Mouse (Mus musculus) small intestine, adult 2 months (tissue): ENCODE results near the gene Fads3. TPM values are rescaled to one million over a fixed set of nuclear protein-coding genes. Genes with fewer than 3 reads are reported as not detected.
A peak's percentile ranks its signal among the peaks of the same experiment; 100 is the strongest.

Source experiments
- H3K27ac ChIP-seq: fragments of 200-500 bp; 2 replicates; pipeline ENCODE4 v1.5.1; 2012; ENCODE audit warnings: low read depth, low read length, control low read depth, inconsistent platforms; ENCODE audit not compliant: insufficient read depth
- H3K27me3 ChIP-seq: fragments of 200-500 bp; 2 replicates; pipeline ENCODE4 v1.6.1; 2012; ENCODE audit warnings: mild to moderate bottlenecking, moderate library complexity, low read length, inconsistent platforms; ENCODE audit not compliant: control insufficient read depth, insufficient read depth
- H3K36me3 ChIP-seq: fragments of 200-500 bp; 2 replicates; pipeline ENCODE4 v1.6.1; 2012; ENCODE audit warnings: mild to moderate bottlenecking, low read length, control low read depth, inconsistent platforms; ENCODE audit not compliant: control insufficient read depth, insufficient read depth
- H3K4me1 ChIP-seq: fragments of 200-500 bp; 2 replicates; pipeline ENCODE4 v1.6.1; 2012; ENCODE audit warnings: low read length, inconsistent platforms, mixed read lengths; ENCODE audit not compliant: control insufficient read depth, insufficient read depth, insufficient read length
- H3K4me3 ChIP-seq: fragments of 200-500 bp; 2 replicates; pipeline ENCODE4 v1.5.1; 2012; ENCODE audit warnings: low read depth, mild to moderate bottlenecking, control low read depth, inconsistent platforms, low read length, moderate library complexity
- CTCF ChIP-seq: fragments of 200-500 bp; IDR thresholded peaks from 2 replicates; pipeline ENCODE4 v1.5.1; 2012; ENCODE audit warnings: low read depth, mild to moderate bottlenecking, control low read depth, inconsistent platforms, low read length, moderate library complexity, mixed read lengths; ENCODE audit not compliant: insufficient replicate concordance, insufficient read length; ENCODE audit errors: extremely low read depth
- POLR2A ChIP-seq: fragments of 200-500 bp; IDR thresholded peaks from 2 replicates; pipeline ENCODE4 v1.6.1; 2012; ENCODE audit warnings: low read depth, mild to moderate bottlenecking, control low read depth, inconsistent platforms, low read length, moderate library complexity
- WGBS: fragments of 180-500 bp; shearing (Covaris S2); methylation state at CpG from one replicate; pipeline ENCODE4 v1.1.7; 2018; 5-methylcytosine and 5-hydroxymethylcytosine counted together
- polyA plus RNA-seq: library from polyadenylated mRNA; depleted of rRNA; stranded (reverse); fragments of >200 nt; gene quantifications from 2 replicates; pipeline ENCODE4 v1.2.3, GENCODE M21; 2012; rRNA removed

The Fads3 gene
- polyA plus RNA-seq, result 7.6 and 18.9 TPM in 2 replicates

DNA sequence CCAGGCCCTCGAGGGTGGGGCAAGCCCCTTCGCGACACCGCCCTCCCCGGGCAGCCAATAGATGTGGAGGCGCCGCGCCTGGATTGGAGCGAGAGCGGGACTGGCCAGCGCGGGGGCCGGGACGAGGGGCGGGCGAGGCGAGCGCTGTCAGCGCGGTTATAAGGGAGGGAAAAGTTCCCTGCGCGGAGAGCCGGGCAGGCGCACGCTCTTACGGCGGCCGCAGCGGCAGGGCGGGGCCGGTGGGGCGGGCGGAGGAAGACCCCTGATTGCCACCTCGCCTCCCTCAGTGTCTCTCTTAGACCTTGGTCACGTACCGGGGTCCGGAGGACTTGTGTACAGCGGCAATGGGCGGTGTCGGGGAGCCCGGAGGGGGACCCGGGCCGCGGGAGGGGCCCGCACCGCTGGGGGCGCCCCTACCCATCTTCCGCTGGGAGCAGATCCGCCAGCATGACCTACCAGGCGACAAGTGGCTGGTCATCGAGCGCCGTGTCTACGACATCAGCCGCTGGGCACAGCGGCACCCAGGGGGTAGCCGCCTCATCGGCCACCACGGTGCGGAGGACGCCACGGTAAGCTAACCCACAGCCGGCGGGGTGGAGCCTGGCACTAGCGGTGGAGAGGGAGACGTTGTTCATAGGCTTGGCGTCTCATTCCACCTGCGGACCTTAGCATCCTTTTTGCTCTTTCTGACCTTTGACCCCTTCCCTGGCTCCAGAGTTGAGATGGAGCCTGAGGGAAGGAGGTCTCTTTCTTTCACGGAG lies at the start of gene Fads3:
Fads3 (plus strand) TSS at position 182 of the 761 bp plus-strand sequence.
- TF ChIP-seq CTCF, result no peak
- peak; percentile 23; the same call in 1 of the 2 replicates for TF ChIP-seq POLR2A
- Histone ChIP-seq H3K27me3 (peaks cover 3% of the 10 kb centered on the region; the same call in 1 of the 2 replicates), H3K36me3 (no peaks in the 10 kb centered on the region), H3K4me3 (peak within 1 kb of the TSS; percentile 61), H3K4me1 (peaks cover 21% of the 10 kb centered on the region), H3K27ac (no peak within 1 kb of the TSS)
- WGBS, result 1% methylated on average over 64 of the region's 69 CpGs

DNA sequence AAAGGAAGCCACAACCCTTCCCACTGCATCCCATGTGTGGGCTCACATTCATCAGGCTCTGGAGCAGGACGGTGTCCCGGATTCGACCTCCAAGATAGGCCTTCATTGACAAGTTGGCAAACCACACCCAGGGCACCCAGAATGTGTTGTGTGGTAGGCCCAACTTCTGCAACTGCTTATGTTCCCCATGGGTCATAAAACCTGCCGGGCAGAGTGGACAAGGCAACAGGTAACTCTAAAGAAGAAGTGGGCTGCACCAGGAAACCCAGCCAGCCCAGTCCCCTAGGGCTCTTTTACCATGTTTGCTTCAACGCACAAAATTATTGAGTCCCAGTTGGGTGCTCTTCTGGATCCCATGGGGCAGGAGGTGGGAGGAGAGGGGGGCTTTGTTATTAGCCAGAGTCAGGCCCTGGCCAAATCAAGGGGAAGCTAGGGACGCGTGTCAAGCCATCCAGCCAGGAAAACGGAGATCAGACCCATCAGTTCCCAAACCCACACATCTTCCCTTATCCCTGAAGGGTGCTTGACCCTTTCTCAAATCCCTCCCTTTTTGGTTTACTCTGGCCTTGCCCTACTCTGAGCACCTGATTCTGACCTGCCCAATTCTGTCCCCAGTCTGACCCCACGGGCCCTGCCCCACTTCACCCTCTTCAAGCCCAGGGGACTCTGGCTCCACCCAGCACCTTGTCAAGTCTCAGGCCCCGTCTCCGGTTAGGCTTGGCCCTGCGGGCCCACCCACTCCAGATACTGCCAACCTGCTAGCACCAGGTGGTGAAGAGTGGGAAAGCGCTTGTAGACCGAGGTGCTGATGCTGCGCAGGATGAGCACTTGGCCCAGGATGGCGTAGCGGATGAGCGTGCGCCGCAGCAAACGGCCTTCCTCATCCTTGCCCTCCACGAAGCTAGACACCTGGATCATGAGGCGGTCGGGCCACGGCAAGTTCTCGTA lies 49.1 kb upstream of the Fads3 start:
- Histone ChIP-seq H3K27ac (no peak overlapping the region), H3K4me3 (peak overlapping the region; percentile 9; the same call in 1 of the 2 replicates), H3K36me3 (no peaks in the 10 kb centered on the region), H3K4me1 (peaks cover 12% of the 10 kb centered on the region), H3K27me3 (no peaks in the 10 kb centered on the region)
- TF ChIP-seq CTCF, result no peak
- no peak for TF ChIP-seq POLR2A
- 70% methylated on average over 26 of the region's 26 CpGs for WGBS

DNA sequence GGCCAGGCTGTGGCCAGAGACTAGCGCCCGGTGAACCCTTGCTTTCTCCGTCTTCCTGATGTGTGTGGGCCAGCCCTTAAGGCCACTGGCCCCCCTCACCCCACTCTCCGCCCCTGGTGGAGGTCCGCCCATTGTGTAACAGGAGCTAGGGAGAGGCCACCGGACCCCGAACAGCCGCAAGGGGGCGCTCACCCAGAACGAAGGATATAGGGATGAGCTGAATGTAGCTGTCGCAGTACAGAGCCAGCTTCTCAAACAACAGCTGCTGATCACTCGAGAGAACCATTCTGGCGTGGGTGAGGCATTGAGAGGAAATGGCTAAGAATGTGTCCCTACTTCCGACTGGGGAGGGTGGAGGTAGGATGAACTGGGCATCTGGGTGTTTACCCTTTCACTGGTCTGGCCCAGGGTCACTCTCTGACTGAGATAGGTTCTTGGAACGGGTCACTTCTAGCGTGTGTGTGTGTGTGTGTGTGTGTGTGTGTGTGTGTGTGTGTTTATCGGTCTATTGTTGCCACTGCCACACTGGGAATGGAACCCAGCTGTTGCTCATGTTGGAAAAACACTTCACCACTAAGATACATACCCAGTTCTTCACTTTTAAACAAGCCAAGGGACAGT lies 48.2 kb upstream of the Fads3 start:
- WGBS, result 11% methylated on average over 17 of the region's 17 CpGs
- H3K4me1 ChIP-seq, result peaks cover 12% of the 10 kb centered on the region
- no peaks in the 10 kb centered on the region for H3K36me3 ChIP-seq
- peak overlapping the region; percentile 9 for H3K4me3 ChIP-seq
- no peak overlapping the region for H3K27ac ChIP-seq
- TF ChIP-seq CTCF (peak; percentile 77), POLR2A (no peak)
- H3K27me3 ChIP-seq, result no peaks in the 10 kb centered on the region

DNA sequence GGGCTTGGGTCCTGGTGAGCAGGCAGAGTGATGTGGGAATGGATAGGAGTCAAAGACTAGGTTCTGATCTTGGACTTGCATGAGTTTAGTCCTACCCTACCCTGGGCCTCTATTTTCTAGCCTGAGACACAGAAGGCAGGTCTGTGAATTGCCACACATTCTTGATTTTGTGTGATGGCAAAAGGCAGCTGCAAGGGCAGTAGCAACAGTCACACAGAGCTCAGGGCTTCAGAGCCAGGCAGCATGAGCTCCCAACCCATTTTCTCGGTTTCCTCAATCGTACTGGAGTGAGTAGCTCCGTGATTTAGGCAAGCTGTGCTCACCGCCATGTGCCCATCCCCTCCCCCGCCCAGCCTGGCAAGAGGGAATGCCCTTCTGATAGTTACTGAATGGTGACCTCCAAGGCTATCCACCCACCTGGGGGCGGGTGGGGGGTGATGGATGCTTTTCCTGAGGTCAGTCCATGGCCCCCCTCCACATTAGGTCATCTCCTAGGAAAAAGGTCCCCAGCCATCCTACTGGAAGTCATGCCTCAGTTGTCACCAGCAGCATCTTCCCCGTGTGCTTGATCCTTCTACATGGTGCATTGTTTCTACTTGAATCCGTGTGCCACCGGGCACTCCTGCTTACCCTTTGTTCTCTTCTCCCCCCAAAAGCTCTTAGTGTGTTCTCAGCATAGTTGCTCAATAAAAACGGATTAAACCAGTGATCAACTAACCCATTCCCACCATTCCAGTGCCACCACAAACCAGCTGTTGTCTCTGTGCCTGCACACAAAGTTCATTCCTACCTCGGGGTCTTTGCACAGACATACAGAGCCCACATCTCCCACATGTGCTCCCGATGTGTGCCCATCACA lies 43.9 kb upstream of the Fads3 start:
- 70% methylated on average over 12 of the region's 12 CpGs for WGBS
- no peak overlapping the region for H3K27ac ChIP-seq

DNA sequence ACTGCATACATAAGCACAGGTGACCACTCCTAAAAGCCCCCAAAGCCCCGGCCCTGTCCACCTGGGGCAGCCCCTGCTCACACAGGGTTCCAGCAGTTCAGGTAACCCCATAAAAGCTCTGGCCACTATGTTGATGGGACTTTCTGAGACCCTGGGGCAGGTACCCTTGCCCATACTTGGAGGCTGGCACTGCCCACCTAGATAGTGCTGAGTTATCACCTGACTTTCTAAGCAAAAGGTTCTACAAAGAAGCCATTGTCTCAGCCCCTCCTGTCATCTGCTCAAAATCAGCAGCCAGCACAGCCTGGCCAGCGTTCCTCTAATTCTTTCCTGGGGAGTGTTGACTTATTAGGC lies 43.3 kb upstream of the Fads3 start:
- no peak for TF ChIP-seq POLR2A
- TF ChIP-seq CTCF, result no peak
- Histone ChIP-seq H3K4me3 (no peak overlapping the region), H3K4me1 (0 out of 2 replicates have a peak, but pooled peaks cover 3% of the 10 kb centered on the region), H3K27me3 (no peaks in the 10 kb centered on the region), H3K27ac (no peak overlapping the region), H3K36me3 (no peaks in the 10 kb centered on the region)
- WGBS, result 58% methylated on average over 2 of the region's 2 CpGs

More for the DNA sequence above, 43.9 kb upstream of the Fads3 start:
- Histone ChIP-seq H3K27me3 (no peaks in the 10 kb centered on the region), H3K4me1 (peaks cover 5% of the 10 kb centered on the region; the same call in 1 of the 2 replicates), H3K36me3 (no peaks in the 10 kb centered on the region), H3K4me3 (no peak overlapping the region)
- no peak for TF ChIP-seq CTCF
- no peak for TF ChIP-seq POLR2A
